Mouse (Mus musculus): ENCODE results near the gene Syt14.

Syt14 gene

GRCm38 (mm10) chr1:192864440-192864839 is 171.1 kb downstream of the Syt14 start:
- DNase-seq (ENCODE audit: low spot score in 2 of 2): no peak

- DNase-seq (ENCODE audit: low spot score in 2 of 2): no peak
Measured at GRCm38 (mm10) chr1:192861305-192861960, 174.1 kb downstream of the Syt14 start.

- DNase-seq (ENCODE audit: low spot score in 2 of 2): no peak
Measured at GRCm38 (mm10) chr1:192860273-192860672, 175.3 kb downstream of the Syt14 start.

GRCm38 (mm10) chr1:192857582-192857981 is 178.0 kb downstream of the Syt14 start:
- DNase-seq (ENCODE audit: low spot score in 2 of 2): no peak

- no peak for DNase-seq (ENCODE audit: low spot score in 2 of 2)
Measured at GRCm38 (mm10) chr1:192856931-192857330, 178.6 kb downstream of the Syt14 start.

GRCm38 (mm10) chr1:192856411-192856810 is 179.2 kb downstream of the Syt14 start:
- DNase-seq (ENCODE audit: low spot score in 2 of 2): peak in 1 of 2 experiments; percentile 11

GRCm38 (mm10) chr1:192855474-192856230 is 179.9 kb downstream of the Syt14 start, which contains the start of gene Sertad4:
Gene Sertad4 (minus strand): TSS chr1:192855756.
- peak; percentile 30 to 60 for DNase-seq (ENCODE audit: low spot score in 2 of 2)

- peak in 1 of 2 experiments; percentile 52 for DNase-seq (ENCODE audit: low spot score in 2 of 2)
Measured at GRCm38 (mm10) chr1:192854819-192855271, 180.7 kb downstream of the Syt14 start.

- no peak for DNase-seq (ENCODE audit: low spot score in 2 of 2)
Measured at GRCm38 (mm10) chr1:192853988-192854818, 181.4 kb downstream of the Syt14 start.

GRCm38 (mm10) chr1:192853429-192853828 is 182.1 kb downstream of the Syt14 start:
- no peak for DNase-seq (ENCODE audit: low spot score in 2 of 2)

GRCm38 (mm10) chr1:192852047-192852446 is 183.5 kb downstream of the Syt14 start:
- no peak for DNase-seq (ENCODE audit: low spot score in 2 of 2)

GRCm38 (mm10) chr1:192851640-192852039 is 183.9 kb downstream of the Syt14 start:
- peak in 1 of 2 experiments; percentile 33 for DNase-seq (ENCODE audit: low spot score in 2 of 2)

GRCm38 (mm10) chr1:192851126-192851525 is 184.4 kb downstream of the Syt14 start:
- DNase-seq (ENCODE audit: low spot score in 2 of 2): no peak

- DNase-seq (ENCODE audit: low spot score in 2 of 2): no peak
Measured at GRCm38 (mm10) chr1:192849616-192850015, 186.0 kb downstream of the Syt14 start.

- no peak for DNase-seq (ENCODE audit: low spot score in 2 of 2)
Measured at GRCm38 (mm10) chr1:192847254-192847653, 188.3 kb downstream of the Syt14 start.

All from cerebellum, postnatal 4 days (tissue).